Mouse (Mus musculus) frontal cortex, adult (tissue): ENCODE data around the gene Myo1g.

Source experiments
- ATAC-seq: cut with Nextera tagmentation; 2 replicates; pipeline ENCODE4 v1.9.2; 2017; ENCODE audit warnings: mild to moderate bottlenecking, moderate library complexity, mixed read lengths; ENCODE audit not compliant: low TSS enrichment

Gene Myo1g

DNA sequence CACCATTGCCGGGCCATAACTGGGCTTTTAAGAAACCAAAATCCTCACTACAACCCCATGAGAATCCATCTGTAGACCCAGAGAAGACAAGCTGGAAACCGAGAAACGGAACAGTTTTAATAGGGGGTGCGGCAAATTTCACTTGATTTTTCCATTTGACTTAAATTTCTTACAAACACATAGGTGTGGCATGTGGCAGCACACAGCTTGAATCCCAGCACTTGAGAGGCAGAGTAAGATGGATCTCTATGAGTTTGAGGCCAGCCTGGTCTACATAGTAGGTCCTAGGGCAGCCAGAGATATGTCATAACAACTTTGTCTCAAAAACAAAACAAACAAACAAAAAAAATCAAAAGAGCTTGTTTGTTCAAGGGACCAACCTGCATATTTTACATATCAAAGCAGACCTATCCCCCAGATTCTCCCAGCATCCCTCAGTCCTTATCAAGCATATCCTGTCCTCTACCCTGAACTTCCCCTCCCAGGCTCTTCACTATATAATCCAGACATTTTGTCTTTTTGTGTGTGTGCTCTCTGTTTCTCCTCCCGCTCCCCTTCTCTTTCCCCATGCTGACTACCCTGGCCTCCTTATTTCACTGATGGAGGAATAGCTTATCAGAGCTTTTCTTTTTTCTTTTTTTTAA lies 32.6 kb downstream of the Myo1g start:
- no peak for ATAC-seq

DNA sequence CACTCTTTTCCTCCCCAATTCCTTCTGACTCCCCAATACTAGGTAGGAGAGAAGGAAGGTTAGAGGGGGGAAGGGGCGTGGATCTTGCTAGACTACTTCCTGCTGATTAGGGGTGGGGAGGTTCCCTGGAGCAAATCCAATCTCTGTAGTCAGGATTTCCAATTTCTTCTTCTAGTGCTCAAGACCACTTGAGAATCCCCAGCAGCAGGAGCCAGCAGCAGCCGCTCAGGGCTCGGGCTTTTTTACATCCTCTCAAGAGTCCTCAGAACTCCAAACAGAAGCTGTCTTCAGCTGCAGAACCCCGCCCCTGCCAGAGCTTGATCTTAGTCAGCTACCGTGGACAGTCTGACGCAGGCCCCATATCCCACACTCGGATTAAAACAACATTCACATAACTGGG lies 33.3 kb downstream of the Myo1g start:
- ATAC-seq = no peak

DNA sequence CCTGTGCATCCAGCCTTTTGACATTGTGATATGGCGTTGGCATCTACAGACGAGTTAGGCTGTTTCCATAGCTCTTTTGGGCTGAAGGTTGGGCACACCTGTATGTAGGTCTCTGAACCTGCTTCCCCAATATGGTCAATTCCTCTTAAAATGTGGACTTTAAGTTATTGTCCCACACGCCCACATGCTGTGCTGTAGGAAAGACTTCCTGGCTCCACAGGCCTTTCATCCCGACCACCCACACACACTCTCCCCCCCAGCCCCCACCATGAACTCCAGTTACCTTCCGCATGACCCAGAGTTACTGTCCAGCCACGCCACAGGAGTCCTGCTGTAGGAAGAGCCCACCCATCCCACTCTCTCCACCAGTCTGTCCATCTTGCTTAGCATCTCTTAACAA lies 33.8 kb downstream of the Myo1g start:
- ATAC-seq = no peak

GRCm38 (mm10) chr11:6484244-6484959 lies 36.4 kb downstream of the Myo1g start:
- no peak for ATAC-seq

- ATAC-seq = no peak
Observed at GRCm38 (mm10) chr11:6483103-6483502, 37.7 kb downstream of the Myo1g start.

DNA sequence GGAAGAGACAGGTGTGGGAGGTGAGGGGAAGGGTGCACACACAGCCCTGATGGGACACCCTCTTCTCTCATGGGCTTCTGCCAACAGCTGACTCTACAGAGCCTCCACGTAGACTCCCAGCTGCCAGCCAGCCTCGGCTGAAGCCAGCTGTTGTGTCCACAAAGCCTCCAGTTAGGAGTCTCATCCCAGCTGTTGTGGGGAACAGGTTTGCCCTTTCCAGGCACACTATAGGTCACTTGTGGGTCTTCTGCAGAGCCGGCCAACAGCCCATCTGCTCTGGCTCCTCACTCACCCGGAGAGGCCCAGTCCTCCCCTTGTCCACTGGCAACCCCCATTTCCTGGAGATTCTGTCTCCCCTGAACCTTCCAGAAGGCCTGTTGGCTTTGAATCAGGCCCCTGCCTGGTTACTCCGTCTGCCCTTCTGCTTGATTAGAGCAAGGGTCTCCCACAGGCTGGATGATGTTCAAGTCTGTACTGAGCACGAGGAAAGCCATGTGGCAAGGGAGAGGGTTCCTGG lies 39.0 kb downstream of the Myo1g start:
- ATAC-seq = peak; percentile 41

- peak; percentile 55 for ATAC-seq
Observed at GRCm38 (mm10) chr11:6480681-6481405, 39.9 kb downstream of the Myo1g start.

DNA sequence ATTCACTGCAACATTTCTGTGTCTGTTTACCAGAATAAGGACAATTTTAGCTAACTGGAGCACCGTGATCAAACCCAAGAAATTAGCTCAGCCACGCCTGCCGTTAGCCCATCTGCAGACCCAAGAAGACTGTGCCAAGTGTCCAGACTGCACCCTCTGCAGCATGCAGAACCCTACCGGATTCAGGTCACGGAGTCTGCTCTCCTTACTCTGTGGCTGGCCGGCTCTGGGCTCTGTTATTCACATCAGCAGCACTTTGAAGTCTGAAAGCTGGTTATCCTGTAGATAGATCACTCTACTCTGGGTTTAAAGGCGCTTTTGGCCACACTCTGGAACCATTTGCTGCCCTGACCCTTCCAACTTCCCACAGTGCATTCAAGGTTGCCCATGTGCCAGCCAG lies 40.6 kb downstream of the Myo1g start:
- ATAC-seq = no peak

DNA sequence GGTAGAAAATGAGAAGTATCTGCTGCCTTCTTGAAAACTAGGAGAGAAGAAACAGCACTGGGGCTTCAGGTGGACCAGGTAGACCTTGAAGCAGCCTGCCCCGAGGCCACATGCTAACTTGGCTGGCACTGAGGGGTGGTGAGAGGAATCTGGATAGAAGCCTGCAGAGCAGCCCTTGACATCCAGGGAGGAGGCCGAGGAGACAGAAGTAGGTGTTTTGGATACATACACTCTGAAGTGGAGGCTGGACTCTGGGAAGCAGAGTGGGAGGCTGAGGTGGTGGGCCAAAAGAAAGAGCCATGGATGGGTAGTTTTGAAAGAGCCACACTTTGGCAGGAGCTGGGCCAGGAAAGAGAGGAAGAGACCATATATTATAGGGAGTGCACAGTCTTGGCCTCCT lies 41.5 kb downstream of the Myo1g start:
- ATAC-seq = no peak

- no peak for ATAC-seq
Observed at GRCm38 (mm10) chr11:6477350-6477749, 43.4 kb downstream of the Myo1g start.

GRCm38 (mm10) chr11:6476876-6477275 lies 43.9 kb downstream of the Myo1g start:
- no peak for ATAC-seq

DNA sequence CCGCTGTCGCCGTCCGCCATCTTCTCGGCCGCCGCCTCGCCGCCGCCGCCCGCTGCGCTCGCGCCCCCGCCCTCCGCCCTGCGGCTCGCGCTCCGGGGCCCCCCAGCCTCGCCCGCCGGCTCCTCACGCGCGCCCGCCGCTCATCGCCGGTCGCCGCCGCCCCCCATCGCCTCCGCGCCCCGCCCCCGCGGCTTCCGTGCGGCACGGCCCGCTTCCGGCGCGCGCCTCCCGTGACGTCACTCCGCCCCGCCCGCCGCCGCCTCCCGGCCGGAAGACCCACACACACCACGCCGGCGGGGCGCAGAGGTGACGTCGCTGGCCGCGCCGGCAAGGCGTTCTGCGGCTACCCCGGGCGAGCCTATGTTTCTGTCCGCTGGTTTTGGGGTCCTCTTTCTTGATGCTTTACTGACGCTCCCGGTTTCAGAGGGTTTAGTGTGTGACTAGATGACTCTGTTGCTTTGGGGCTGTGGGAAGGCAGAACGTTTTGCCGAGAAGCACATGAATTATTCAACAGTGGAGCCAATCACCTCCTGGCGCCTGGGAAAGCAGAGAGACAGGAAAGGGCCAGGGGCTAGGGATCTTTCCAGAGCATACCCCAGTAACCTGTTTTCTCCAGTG lies 44.8 kb downstream of the Myo1g start, which contains the start of gene Purb:
Gene Purb (minus strand): TSS at position 51 of the 618 bp plus-strand sequence.
- peak; percentile 90 for ATAC-seq

DNA sequence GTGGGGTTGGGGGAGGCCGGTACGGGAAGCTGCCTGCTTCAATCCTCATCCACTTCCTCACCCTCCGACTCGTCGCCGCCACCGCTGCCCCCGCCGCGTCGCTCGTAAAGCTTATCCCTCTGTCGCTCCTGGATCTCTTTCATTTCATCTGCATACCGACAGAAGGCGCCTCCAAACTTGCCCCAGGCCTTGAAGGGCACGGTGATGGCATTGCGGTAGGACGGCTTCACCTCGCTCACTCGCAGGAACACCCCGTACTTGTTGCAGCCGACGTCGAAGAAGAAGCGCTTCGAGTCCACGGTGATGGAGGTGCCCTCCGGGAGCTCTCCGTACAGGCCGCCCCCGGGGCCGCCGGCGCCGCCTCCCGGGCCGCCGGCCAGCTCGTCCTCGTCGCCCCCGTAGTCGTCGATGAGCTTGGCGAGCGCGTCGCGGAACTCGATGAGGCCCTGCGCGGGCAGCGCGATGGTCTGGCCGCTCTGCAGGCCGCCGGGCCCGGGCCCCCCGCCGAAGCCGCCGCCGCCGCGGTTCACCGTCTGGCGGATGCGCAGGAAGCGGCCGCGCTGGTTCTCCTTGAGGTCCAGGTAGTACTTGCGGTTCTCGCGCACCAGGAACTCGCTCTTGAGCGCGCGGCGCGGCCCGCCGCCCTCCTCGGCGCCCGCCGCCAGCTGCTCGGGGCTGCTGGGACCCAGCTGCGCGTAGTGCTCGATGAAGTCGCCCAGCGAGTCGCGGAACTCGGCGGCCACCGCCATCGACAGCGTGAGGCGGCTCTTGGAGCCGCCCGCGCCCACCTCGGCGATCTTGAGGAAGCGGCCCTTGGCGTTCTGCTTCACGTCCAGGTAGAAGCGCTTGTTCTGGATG lies 45.7 kb downstream of the Myo1g start:
- ATAC-seq = peak; percentile 34

DNA sequence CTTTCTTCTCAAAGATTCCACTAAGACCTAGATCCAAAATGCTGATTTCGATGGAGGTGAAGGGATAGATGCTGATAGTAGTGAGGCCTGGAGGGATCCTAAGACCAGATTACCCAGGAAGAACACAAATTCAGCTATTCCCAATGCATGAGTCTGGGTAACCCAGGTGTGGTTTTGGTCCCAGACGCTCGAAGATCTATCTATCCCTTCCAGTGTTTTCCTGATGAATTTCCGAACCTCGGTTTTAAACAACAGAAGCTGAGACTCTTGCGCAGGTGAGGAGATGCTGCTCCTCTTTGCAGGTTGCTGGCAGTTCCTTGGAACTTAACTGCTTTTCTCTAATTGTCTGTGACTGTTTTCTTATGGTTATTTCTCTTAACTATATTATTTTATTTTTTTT lies 46.4 kb downstream of the Myo1g start:
- no peak for ATAC-seq

DNA sequence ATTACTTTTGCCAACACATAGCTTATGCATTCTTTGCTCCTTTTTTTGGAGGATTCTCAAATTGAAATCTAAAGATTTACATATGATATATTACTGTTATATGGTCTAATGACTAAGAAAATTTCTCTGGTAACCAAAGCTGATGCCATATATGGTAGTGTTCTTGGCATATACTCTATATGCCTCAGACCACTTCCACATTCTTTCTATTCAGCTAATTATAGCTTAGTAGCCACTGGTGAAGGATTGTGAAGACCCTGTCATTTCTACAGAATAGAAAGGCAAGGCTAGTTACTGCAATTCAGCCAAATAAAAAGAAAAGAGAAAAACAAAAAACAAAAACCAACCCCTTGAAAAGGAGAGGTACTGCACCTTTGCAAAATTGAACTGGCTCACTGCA lies 48.7 kb downstream of the Myo1g start:
- no peak for ATAC-seq

GRCm38 (mm10) chr11:6471493-6471892 lies 49.3 kb downstream of the Myo1g start:
- no peak for ATAC-seq

DNA sequence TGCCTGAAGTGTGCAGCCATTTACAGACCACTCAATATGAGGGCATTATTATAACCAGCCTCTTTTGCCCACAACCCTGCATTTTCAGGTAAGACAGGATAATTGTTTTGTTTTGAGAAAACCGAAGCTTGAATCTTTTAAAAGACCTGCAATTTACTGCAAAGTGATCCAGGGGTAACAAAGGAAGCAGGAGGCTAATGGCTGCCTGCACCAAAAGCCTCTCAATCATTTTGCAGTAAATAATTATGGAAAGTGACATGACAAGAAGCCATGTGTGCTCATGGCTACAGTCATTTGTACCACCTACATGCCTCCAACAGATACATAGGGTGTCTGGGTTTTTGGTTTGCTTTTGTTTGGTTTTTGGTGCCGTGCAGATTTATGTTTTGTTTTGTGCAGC lies 49.7 kb downstream of the Myo1g start:
- ATAC-seq = no peak

DNA sequence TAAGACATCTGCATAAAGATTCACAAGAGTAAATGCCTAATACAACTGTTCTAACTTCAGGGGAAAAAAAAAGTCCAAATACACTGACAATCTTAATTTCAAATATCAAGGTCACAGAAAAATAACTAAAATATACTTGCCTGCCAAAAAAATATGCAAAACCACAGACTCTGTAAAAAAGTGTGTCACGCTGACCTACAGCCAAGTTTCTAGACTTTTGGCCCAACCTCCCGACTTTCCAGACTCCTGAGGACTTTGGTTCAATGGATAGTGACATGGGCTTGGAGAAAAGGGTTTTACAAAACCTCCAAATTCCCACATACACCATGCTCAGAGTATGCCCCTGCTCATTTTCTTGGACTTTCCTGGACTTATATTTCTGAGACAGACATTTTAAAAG lies 52.2 kb downstream of the Myo1g start:
- ATAC-seq = no peak

DNA sequence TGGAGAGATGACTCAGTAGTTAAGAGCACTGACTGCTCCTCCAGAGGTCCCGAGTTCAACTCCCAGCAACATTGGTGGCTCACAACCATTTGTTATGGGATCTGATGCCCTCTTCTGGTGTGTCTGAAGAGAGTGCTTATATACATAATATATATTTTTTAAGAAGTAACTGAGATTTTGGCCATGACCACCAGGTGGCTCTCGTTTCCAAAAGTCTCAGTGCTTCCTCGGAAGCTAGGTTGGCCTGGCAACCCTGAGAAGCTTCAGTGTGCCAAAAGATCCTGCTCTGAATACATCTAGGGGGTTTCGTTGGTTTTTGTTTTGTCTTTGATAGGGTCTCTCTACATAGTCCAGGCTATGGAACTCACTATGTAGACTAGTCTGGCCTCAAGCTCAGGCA lies 55.6 kb downstream of the Myo1g start:
- ATAC-seq = peak; percentile 86

DNA sequence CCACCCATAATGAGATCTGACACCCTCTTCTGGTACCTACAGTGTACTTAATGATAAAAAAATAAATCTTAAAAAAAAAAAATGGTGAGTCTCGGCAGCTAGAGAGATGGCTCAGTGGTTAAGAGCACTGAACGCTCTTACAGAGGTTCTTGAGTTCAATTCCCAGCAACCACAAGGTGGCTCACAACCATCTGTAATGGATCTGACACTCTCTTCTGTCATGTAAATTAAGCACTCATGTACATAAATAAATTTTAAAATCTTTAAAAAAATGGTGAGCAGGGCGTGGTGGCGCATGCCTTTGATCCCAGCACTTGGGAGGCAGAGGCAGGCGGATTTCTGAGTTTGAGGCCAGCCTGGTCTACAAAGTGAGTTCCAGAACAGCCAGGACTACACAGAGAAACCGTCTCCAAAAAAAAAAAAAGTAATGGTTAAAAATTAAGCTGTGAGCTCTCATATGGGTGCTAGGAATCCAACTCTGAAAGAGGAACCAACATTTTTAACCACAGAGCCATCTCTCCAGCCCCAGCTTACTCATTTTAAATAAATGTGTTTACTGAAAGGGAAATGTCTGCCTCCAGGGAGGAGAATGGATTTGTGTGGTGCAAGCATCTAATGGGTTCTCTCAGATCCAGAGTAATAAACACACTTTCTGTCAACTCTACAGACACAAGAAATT lies 57.5 kb downstream of the Myo1g start:
- ATAC-seq = no peak
